Mouse (Mus musculus) brain, embryonic 18.5 days (tissue): ENCODE data around the gene Gm17387.

Source experiments
- DNase-seq: peaks from one replicate; pipeline ENCODE4 v3.0.0-alpha.2; 2012; ENCODE audit warnings: low read depth, low spot score

Gene Gm17387

DNA sequence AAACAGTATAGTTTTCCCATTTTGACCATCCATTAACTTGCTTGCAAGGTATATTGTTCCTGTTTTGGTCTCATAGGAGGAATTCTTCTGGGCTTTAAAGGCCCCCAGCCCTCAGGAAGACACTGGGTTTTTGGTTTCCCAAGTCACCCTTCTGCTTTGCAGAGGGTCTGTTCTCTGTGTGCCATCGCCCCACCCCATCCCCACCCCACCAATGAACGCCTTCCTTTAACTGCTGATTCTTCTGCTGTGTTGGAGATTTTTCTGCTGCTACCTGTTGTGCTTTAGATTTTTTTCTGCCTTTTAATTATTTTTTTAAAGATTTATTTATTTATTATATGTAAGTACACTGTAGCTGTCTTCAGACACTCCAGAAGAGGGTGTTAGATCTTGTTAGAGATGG, at the start of gene Gm17387:
Gene Gm17387, plus strand, starts transcription at position 301 of the 400 bp plus-strand sequence.
- no peak for DNase-seq

DNA sequence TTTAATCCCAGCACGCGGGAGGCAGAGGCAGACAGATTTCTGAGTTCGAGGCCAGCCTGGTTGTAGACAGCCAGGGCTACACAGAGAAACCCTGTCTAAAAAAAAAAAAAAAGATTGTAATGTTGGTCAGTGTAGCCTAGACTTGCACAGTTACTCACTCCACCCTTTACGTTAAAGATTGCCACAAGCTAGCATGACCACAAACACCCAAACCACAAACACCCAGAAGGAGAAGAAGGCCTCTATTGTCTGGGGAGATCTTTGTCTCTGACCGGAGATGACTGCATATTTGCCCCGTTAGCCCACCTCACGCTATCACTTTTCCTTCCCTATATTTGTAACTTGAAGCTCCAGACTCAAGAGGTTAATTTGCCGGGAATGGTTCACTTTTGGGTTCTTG, 47.2 kb upstream of the Gm17387 start:
- DNase-seq = no peak

DNA sequence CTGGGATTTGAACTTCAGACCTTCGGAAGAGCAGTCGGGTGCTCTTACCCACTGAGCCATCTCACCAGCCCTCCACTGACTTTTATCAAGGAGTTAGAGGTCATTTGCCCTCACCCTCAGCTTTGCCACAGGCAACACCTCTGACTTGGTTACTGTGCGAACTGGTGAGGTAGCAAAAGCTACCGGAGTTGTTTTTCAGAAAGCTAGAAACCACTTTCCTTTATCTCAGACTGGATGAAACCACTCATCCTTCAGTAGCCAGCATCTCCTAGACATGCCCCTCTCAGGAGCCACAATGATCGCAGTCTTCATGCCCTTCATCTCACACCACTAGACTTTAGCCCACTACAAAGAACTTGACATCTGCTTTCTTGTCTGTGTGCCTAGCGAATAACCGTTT, 46.0 kb upstream of the Gm17387 start:
- no peak for DNase-seq

DNA sequence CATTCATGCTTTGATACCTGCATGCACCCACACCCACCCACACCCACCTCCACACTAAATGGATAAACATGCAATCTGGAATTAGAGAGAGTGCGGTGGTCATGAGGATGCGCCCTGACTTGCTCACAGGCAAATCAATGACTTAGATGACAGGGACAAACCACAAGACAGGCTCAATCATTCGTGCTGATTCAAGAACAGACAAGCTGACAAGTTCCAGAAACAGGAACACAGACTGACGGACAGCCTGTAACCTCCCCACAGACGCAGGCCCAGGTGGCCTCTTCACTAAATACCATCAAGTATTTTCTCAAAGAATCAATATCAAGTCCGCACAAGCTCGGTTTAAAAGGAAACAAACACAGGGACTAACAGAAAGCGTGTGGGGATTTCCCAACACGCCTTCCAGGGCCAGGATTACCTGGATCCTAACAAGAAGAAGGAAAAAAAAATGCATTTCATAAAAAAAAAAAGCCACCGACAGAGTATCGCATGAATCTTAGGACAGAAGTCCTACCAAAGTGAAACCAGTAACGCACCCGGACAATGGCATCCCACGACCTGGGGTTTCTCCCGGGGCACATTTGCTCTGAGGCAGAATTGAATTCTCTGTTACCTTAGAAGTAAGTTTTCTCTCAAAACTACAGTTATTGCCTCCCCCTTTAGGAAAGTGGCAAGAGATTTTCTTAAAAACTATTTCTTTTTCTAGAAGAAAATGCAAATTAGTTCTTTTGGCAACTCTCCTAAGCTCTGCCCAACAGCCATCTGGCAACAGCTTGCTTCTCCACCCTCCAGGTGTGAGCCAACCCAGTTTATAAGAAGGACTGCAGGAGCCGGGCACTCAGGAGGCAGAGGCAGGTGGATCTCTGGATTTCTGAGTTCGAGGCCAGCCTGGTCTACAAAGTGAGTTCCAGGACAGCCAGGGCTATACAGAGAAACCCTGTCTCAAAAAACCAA, 41.5 kb upstream of the Gm17387 start:
- DNase-seq = no peak

DNA sequence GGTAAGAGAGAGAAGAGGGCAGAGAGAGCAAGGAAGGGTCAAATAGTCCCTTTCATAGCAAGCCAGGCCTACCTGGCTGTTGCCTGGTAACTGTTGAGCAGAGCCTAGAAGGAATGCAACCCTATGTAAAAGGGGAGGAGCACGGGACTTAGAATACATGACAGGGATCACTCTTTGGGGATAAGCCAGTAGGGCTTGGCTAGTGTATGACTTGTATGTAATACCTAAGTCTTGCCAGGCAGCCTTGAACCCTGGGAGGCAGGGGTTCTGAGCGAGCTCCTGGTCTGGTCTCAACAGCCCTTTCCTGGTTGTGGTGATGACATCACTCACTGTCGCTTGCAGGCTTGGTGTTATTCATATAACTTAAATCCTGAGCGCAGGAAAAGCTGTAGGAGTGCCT, 39.9 kb upstream of the Gm17387 start:
- no peak for DNase-seq

DNA sequence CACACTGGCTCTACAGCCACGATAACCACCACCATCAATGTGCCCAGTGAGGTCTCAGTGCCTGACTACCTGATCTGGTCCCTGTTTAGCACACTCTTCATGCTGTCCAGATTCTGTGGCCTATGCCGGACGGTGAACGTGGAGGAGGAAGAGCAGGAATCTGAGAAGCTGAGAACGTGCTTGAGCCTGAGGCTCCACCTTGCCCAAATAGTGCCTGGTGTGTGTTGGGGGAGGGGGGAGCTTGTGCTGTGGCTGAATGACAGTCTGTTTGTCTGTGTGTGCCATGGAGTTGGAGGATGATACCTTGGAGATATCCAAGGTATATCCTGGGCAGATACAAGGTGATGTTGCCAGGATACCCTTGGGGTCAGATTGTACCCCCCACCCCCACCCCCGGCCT, 38.7 kb upstream of the Gm17387 start:
- DNase-seq = no peak

DNA sequence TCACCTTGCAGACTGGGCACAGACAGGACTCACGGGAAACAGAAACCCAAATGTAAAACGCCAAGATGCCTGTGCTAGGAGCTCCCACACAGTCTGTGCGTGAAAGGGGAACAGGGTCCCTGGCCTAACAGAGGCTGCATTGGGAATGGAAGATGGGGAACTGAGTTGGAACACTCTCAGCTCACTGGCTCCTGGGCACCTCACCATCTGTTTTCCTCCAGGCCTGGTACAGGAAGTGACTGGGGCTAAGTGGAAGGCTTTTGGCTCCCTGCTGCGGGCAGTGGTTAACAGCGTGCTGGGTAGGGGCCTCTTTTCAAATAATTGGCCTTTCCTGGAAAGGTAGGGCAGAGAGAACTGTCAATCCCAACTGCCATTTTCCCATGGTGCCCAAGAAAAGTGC, 38.3 kb upstream of the Gm17387 start:
- DNase-seq = no peak

DNA sequence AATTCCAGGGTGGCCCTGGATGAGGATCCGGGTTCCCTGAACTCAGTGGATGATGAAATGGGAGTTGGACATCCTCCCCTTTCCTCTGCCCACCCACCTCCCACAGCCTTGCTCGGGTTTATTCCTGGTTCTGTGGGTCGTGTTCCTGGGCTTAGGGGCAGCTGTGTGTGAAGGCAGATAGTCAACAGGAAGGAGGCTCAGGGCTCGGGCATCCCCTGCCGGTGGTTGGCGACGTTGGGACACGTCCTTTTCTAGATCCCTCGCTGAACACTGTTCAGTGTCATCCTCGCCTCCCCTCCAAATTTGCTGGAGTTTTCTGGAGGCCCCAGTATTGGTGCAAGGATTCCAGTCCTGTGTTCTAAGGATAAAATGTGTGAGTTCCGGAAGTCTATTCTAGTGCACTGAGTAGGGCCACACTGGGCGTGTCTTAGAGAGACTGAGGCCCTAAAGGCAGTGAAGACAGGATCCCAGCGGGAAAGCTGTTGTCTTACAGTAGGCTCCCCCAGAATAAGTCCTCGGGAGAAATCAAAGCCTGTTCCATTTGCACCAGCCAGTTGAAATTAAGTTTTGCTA, 37.7 kb upstream of the Gm17387 start:
- DNase-seq = no peak

DNA sequence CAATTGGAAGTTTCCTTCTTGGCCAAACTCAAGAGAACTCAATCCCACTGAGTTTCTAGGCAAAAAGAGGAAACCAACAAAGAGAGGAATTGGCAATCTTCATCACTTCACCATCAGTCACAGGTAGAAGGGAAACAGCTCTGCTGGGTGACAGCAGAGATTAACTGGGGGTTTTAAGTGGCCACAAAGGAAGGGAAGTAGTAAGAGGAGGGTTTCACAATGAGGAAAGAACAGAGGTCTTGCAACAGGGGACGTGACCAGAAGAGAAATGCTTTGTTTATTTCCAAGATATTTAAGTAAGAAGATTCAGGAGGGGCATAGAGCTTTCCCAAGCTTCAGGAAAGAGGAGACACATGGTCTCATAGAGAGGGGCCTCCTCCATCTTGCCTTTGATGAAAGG, 31.1 kb upstream of the Gm17387 start:
- DNase-seq = no peak

DNA sequence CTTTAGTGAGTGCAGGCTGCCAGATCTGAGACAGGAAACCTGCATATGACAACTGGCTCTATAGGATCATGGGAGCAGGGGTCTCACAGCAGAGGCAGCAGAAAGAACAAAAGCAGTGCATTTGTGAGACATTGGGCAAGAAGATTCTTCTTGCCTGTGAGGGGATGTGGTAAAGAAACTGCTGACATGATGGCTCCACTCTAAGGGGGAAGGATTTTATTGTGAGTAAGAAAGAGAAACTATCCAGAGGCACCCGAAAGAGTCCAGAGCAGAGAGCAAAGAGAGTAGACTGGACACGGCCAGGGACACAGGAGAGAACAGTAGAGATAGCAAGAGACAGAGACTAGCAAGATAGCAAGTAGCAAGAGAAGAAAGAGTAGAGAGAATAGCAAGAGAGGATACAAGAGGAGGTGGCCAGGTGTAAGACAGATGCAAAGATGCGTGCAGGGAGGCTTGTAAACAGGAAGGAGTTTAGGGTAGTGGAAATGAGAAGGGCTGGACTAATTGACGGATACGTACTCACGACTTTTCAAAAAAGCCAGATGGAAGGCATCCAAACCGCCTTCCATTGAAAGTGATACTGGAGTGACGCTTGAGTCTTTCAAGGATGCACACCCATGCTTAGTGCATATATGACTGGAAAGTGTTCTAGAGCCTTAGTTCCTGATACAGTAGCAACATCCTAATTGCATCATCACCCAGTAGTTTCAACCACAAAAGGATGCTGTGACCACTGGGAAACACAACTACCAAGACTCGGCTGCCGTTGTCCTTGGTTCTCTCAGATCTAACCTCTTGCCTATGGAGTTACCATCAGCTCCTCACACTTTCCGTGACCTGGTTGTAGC, 29.9 kb upstream of the Gm17387 start:
- no peak for DNase-seq

DNA sequence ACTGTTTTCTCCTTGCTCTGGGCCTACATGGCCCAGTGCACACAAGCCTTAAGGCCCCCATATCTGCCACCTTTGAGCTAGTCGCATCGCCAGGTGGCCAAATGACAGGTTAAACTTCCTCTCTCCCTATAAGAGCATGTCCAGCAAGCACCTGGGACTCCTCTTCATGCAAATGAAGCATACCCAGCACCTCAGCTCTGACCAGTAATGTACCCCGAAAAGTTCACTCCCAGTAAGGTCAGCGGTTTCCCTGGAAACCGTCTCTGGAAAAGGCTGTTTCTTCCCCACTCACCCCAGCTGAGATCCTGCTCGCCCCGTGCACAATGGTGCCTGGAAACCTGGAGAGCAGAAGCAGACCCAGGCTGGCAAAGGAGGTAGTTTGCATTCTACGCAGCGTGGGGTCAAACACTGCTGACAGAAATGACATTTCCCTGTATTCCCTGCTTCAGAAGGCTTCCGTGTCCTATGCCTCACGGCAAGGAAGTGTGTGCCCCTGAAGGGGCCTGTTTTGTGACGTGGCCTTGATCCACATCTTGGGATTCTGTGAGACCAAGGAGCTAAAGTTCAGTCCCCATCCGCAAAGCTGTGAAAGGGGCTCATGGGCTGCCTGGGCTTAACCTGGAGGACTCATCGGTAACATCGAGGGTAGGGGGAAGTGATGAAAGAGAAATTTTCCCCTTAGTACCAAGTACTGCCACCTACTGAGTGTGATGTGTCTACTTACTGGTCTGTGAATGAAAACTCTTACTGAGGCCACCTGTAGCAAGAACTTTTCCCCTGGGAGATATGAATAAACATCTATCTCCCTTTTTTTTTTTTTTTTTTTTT, 27.8 kb upstream of the Gm17387 start:
- no peak for DNase-seq

DNA sequence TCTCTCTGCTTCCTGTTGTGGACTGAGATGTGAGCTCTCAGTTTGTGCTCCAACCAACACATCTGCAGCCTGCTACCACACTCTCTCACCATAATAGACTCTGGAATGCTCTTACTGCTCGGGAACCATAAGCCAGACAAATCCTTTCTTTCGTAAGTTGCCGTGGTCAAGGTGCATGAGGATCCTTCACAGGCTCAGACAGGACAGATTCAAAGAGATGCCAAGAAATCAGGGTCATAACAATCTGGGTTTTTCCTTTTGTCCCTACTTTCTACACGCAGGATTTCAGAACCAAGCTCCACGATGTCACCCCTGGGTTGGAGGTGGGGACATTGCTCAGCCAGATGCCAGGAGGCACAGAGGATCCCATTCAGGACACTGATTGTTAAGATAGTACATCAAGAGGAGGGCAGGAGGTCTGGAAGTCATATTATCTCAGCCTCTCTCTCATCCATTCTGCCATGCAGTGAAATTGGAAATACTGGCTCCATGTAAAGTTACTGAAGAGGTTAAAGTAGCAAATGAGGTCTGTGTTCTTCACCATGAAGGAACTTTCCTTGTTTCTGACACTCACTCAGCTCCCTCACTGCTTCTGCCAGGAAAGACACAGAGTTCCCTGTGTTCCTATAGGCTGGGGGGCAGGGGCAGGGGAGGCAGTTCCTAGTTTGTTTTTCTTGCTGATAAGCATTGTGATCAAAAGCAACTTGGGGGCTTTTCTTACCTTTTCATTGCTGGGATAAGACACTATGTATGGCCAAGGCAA, 25.5 kb upstream of the Gm17387 start:
- no peak for DNase-seq

DNA sequence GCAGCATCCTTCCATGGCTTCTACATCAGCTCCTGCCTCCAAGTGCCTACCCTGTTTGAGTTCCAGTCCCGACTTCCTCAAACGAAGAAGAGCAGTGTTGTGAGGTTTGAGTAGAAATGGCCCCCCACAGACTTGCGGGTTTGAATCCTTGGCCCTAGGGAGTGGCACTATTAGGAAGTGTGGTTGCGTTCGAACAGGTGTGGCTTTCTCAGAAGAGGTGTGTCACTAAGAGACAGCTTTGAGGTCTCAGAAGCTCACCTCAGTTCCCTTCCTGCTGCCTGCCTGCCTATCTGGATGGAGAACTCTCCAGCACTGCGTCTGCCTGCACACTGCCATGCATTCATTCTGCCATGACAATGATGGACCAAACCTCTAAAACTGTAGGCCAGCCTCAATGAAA, 22.5 kb upstream of the Gm17387 start:
- no peak for DNase-seq

DNA sequence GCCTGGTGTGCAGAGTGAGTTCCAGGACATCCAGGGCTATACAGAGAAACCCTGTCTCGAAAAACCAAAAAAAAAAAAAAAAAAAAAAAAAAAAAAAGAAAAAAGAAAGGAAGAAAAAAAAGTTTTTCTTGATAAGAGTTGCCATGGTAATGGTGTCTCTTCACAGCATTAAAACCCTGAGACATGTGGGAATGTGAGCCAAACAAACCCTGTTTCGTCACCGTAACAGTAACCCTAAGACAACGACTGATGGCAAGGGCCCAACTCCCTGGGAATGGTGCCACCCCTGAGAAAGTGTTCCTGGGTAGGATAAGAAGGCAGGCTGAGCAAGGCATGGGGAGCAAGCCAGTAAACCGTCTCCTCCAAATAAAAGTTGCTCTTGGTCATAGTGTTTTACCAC, 22.0 kb upstream of the Gm17387 start:
- DNase-seq = no peak

DNA sequence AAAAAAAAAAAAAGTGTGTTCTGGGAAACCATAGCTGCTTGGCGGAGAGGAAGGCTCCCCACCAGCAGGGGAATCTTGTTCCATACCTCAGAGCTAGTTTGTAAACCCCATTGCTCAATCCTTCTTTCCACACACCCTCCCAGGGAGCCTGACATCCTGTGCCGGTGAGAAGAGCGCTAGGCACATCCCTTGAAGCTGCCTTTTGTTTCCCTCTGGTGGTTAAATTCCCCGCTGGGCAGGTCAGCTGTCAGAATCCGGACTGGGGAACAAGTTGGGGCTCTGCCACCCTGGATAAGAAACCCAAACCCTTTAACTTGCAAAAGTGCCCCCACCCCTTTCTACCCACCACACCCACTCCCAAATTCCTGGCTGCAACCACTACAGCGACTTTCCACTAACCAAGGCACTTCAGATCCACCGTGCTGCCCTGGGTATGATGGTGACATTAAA, 20.6 kb upstream of the Gm17387 start:
- no peak for DNase-seq

DNA sequence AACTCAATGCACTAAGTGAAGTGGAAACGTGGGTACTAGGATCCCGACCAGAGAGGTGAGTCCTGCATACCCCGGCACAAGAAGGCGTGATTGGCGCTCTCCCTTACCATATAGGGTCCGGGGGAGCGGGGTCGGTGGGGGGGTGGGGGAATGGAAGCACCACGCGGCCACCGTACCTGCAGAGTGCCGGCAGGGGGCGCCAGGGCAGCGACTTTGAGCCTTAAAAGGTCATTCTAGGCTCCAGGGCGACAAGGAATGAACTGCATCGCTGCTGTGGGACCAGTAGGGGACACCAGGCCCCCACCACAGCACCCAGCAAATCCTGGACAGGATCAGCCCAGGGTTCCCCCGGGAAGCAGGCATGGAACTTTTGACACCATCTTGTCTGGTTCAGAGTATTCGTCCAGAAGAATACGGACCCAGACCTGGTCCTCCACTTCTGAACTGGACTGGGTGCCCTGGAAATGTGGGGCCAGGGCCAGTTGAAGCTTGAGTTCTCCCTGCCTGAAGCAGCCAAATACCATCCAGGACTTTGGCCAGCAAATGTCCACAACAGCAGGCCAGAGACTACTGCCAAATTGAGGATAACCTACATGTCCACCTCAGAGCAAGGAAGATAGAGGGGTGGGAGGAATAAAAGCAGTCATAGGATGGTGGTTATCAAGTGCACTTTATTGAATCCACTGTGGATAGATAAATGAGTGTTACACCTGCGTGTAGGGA, 19.8 kb upstream of the Gm17387 start:
- no peak for DNase-seq

DNA sequence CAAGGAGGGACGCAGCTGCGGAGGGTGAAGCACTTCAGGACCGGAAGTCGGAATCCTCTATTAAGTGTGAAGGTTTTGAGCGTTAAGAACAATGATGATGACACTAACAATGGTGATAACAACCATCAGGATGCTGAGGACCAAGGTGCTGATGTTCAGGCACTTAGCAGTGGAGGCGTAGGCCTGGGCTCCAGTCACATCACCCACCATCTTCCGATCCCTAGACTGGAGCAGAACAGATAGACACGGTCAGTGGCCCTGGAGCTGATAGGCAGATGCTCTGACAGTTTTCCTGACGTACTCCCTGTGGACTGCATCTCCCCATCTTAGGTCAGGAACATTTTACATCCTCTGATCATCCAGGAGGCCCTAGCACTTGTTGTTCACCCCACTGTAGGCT, 19.3 kb upstream of the Gm17387 start:
- DNase-seq = no peak

DNA sequence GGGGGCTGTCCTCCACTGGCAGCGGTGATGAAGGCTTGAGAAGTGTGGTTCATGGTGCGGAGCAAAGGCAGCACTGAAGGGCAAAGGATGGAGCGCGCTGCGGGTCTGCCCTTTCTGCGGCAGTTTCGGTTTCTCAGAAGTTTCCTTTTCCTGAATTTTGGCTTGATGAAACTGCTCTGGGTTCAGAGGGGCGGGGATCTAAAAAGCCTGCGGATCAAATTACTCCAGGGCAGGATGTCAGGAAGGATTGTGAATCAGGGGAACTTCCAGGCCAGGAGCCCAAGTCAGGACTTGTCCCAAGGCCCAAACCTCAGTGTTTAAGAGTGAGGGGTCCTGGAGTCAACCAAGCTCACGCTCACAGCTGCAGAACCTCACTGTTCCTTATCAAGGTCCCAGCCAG, 18.3 kb upstream of the Gm17387 start, which contains the start of gene Ifitm3:
Gene Ifitm3, minus strand, starts transcription at position 178 of the 400 bp plus-strand sequence.
- DNase-seq = no peak

DNA sequence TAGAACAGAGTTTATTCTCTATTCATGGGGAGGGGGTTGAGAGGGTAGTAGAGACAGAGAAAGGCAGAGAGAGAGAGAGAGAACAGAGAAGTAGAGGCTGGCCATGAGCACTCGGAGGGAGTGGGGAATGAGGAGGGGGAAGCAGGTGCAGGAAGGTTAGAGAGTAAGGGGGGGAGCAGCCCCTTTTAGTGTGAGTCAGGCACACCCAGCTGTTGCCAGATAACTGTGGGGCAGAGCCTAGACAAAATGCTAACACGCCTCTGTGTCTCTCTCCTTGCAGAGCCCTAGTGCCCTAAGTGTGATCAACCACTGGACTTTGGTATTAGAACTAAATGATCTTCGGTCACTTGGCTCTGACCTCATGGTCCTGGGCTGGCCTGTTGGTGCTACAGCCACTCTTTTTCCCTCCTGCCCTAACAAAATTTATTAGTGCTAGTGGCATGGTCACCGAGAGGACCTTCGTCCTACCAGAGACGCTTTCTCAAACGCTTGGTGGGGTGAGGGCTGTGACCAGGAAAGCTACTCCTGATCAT, 17.6 kb upstream of the Gm17387 start:
- DNase-seq = no peak
